Mouse (Mus musculus): ENCODE results near the gene Zfp518a.

Zfp518a gene

DNA sequence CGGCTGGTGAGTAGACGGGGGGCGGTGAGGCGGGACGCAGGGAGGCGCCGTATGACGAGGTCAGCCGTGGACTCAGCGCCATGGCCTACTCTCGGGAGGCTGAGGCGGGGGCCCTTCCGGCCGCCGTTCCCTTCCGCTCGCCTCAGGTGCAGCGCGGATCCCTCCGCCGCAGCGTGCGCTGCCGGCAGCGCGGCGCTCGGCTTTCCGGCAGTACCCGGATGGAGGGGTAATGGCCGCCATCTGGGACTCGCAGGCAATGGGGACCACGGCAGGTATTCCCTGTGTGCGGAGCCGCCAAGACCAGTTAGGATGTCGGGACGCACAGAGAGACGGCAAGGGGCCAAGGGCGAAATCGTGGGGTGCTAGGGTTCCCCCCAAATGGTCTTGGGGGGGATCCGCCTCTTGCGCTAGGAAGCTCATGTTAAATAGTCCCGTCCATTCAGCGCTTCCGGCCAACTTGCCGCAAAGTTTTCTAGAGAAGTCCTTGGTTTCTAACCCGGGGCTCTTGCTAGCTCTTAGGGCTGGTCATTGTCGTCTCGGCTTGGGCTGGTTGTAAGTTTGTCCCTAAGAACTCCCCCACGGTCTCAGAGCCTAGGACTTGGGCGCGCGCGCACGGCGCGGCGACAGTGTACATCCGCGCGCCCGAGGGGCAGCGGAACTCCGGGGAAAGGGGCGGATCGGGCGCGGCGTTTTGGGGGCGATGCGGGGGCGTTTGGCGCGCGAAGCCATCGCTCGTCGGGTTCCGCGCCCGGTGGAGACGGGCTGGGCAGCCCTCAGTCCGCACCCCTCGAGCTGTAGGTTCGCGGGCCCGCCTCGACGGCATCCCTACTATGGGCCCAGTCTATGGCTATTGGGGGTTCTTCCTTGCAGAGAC, at the start of gene Zfp518a:
Gene Zfp518a (plus strand): TSS at position 187 of the 874 bp plus-strand sequence.
- ChIA-PET CTCF (interaction anchor here in 2 of 4 experiments (1.1 to 1.2 kb wide), 3 partner anchors 21 to 122 kb away, joined by 3 to 6 read pairs (median 4); no protein-coding TSS in a partner anchor), POLR2A (interaction anchor here (0.5 to 3.6 kb wide), 40 partner anchors 8 to 381 kb away, joined by 3 to 82 read pairs (median 3); partner anchors contain the start of genes Blnk (in 1 of the 4), Entpd1 (in 1 of the 4), Sorbs1 (in 1 of the 4) and Tctn3 (in 1 of the 4))

DNA sequence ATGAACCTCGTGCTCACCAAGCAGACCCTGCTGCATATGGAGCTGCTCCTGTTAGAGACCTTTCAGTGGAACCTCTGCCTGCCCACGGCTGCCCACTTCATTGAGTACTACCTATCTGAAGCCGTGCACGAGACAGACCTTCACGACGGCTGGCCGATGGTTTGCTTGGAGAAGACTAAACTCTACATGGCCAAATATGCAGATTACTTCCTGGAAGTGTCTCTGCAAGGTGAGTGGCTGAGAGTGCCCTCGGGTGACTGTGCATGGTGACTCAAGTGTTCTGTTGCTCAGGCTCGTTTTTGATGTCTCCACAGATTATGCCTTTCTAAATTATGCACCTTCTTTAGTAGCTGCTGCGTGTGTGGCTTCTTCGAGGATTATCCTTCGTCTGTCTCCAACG, 49.8 kb upstream of the Zfp518a start:
- ChIA-PET CTCF (no interaction called here), POLR2A (interaction anchor here in 2 of 4 experiments (1.0 to 1.8 kb wide), 3 partner anchors 13 to 26 kb away, joined by 3 to 6 read pairs (median 3); no protein-coding TSS in a partner anchor)

DNA sequence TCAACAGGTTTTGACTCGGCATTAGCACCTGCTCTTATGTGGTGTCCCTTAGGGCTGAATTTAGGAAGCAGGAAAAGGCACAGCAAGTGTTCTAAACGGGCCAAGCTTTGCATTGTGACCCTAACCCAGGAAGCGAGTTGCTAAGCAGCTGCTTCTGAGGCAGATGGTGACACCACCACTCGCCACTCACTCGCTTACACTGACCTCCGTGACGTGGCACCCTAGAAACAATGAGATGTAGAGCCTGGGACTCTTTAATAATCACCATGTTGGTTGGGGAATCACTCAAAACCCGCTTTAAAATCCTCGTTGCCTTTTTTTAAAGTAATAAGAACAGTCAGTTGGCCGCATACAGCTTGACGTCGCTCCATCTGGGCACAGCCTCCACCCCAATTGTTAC, 45.1 kb upstream of the Zfp518a start:
- CTCF ChIA-PET, result interaction anchor here in 1 of 4 experiments (0.6 kb wide), 1 partner anchor 23 kb away, joined by 3 read pairs; no protein-coding TSS in a partner anchor
- POLR2A ChIA-PET, result interaction anchor here in 2 of 4 experiments (0.9 to 1.4 kb wide), 2 partner anchors 17 to 24 kb away, joined by 3 to 8 read pairs; no protein-coding TSS in a partner anchor

DNA sequence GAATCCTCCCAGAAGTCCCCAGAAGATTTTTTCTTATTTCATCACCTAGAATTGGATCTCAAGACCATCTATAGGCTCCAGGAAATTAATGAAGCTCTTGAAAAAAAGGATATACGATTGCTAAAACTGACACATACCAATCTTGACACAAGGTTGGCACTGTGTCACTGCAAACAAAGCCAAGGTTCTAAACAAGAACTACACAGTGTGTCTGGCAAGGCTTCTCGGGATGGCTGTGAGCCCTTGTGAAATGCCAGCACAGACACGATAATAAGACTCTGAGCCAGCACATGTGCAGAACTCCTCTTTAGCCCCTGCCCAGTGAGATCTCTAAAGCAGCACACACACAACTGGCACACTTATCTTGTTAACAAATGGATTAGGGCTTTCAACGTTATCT, 35.0 kb upstream of the Zfp518a start:
- POLR2A ChIA-PET, result no interaction called here
- CTCF ChIA-PET, result no interaction called here

DNA sequence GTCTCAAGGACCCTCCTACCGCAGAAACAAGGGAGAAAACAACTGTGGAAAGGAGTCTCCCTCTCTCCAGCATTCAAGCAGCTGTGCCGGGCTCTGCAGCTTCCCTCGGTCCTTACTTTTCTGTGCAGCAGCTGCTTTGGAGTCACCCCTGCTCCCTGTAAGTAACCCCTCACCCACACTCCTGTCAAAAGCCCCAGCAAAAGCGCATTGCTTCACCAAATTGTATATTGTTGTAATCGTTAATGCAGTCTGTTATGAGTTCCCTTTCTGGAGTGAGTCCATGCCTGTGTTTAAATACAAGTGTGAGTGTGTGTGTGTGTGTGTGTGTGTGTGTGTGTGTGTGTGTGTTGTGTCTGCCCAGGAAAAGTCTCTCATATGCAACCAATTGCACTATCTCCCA, 26.2 kb upstream of the Zfp518a start:
- POLR2A ChIA-PET, result interaction anchor here in 1 of 4 experiments (0.7 kb wide), 1 partner anchor 31 kb away, joined by 4 read pairs; no protein-coding TSS in a partner anchor
- CTCF ChIA-PET, result interaction anchor here in 1 of 4 experiments (0.8 kb wide), 1 partner anchor 148 kb away, joined by 3 read pairs; no protein-coding TSS in a partner anchor

DNA sequence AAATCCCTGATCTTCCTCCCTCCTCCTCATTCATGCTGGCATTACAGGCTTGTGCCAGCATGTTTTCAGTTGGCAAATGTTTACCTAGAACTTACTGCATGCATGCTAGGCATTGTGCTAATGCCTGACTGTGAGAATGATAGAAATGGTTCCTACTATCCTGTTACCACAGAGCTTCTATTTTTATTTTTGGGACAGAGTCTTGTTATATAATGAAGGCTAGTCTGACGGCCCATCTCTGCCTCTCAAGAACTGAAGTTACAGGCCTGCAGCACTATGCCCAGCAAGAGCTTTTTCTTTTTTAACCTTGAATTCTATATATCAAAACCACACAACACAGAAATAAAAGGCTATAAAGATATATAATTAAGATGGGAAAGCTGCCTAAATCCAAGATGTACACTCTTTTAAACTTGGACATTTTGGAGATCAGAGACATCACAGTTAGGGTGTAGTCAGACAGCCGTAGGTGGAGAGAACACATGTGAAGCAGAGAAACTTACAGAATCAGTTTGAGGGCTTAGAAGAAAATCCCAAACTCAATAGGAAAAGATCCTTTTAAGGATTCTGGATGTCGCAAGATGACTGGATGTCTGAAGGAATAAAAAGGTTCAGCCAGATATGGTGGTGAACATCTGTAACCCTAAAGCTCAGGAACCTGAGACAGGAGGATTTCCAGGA, 24.9 kb upstream of the Zfp518a start:
- CTCF ChIA-PET, result no interaction called here
- POLR2A ChIA-PET, result interaction anchor here in 2 of 4 experiments (0.7 to 1.1 kb wide), 3 partner anchors 25 to 116 kb away, joined by 3 read pairs; partner anchors contain the start of gene Zfp518a (in 1 of the 2)

DNA sequence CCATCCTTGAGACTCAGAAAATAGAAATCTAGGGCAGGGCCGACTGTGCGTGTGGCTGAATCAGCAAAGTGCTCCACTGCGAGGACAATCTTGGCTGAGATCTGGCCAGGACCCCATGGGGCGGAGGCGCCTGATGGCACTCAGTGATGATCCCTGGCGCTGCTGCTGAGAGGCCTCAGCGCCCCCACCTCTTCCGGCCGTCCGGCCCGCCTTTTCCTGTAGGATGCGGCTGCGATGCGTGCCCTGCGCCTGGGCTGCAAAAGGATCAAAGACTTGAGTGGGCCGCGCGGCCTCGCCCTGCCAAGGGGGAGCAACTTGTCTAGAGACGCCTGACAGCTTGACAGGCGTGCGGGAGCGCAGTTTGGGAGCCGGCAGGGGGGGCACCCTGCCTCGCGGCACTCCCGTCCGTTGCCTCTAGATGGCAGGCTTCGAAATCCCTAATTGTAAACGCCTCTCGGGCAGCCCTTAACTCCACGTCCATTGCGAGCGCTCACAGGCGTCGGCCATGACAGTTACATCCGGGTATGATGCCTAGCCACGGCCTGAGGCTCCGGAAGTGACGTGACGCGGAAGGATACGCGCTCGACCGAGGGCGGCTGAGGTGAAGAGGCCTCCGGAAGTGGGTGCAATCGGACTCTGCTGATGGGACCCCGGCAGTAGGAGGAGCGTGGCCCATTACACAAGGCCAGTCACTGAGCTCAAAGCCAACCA, 21.4 kb upstream of the Zfp518a start:
- CTCF ChIA-PET, result interaction anchor here (0.6 to 1.1 kb wide), 7 partner anchors 16 to 721 kb away, joined by 3 to 4 read pairs (median 3); partner anchors contain the start of gene Zfp518a (in 1 of the 4)
- POLR2A ChIA-PET, result interaction anchor here (0.5 to 3.7 kb wide), 23 partner anchors 9 to 285 kb away, joined by 3 to 82 read pairs (median 4); partner anchors contain the start of genes Zfp518a (in 4 of the 4) and Aldh18a1 (in 1 of the 4)

DNA sequence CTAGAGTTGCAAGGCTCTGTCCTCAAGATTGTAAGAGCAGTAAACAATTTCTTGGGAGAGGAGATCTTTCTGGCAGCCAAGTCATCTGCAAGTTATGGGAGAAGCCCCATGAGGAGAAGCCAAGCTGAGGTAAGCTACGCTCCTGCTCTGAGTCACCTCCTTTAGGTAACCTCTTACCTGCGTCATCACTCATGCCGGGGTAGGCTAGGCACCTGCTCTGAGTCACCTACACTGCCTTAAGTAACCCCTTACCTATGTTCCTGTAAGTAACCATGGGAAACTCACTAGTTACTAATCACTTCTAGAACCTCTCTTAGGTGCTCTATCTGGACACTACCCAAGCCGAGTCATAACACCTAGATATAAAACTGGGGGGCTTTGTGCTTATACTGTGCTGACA, 12.8 kb upstream of the Zfp518a start:
- ChIA-PET POLR2A (interaction anchor here in 3 of 4 experiments (1.0 to 1.3 kb wide), 5 partner anchors 8 to 13 kb away, joined by 3 to 5 read pairs (median 4); partner anchors contain the start of gene Zfp518a (in 2 of the 3)), CTCF (interaction anchor here in 2 of 4 experiments (1.1 kb wide), 2 partner anchors 134 to 135 kb away, joined by 3 to 4 read pairs; no protein-coding TSS in a partner anchor)

DNA sequence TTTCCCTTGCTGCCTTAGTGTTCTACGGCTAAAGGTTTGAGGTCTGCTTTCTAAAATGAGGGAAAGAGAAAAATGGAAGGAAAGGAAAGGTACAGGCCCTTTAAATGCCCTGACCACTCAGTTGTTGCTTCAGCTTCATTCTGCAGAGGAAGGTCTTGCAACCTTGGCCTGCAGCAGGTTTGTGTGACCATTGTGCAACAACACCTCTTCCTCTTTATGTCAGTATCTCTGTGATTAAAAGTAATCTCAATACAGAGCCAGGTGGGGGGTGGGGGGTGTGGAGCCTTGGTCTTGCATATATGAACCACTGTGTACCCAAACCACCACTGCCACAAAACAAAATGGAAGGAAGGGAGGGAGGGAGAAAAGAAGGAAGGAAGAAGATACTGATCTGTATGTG, 5.6 kb upstream of the Zfp518a start:
- POLR2A ChIA-PET, result interaction anchor here in 1 of 4 experiments (1.2 kb wide), 1 partner anchor 15 kb away, joined by 3 read pairs; no protein-coding TSS in a partner anchor
- CTCF ChIA-PET, result interaction anchor here in 2 of 4 experiments (0.7 kb wide), 2 partner anchors 16 to 639 kb away, joined by 3 to 4 read pairs; no protein-coding TSS in a partner anchor

DNA sequence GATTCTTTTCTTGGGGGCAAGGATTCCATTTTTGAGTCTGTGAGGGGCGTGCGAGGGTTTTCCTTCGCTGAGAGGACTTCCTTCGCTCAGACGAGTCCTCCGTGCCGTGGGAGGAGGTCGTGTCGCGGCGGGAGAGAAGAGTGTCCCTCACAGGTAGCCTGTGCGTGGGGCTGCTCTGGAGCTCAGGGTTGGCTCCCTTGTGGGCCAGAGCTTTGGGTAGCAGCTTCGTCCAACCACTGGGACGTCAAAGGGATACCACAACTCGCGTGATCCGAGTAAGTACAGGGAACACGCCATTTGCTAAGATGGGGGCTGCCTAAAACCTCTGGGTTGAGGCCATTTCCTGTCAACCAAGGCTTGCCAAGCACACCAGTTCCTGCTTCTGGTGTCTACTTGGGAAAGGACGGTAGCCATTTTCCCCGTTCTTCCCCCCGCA, 416 bp upstream of the Zfp518a start:
- CTCF ChIA-PET, result interaction anchor here in 2 of 4 experiments (0.6 to 1.2 kb wide), 4 partner anchors 21 to 145 kb away, joined by 3 to 6 read pairs (median 4); no protein-coding TSS in a partner anchor

DNA sequence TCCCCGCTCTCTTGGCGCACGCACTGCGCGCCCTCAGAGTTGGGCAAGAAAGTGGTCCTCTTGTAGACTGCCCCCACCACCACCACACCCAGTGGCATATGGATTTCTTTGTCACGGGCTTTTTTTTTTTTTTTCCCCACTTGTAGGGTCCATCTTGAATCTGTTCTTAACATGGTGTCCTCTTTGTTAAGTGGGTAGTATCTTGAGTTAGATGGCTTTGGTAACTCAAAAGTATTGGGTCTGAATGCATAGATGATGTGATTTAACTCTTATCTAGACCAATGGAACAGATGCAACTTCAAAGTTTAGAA, 843 bp downstream of the Zfp518a start:
- CTCF ChIA-PET, result interaction anchor here in 1 of 4 experiments (1.1 kb wide), 1 partner anchor 22 kb away, joined by 4 read pairs; no protein-coding TSS in a partner anchor
- POLR2A ChIA-PET, result interaction anchor here (0.6 to 3.6 kb wide), 30 partner anchors 9 to 382 kb away, joined by 3 to 82 read pairs (median 4); partner anchors contain the start of genes Ccnj (in 1 of the 4) and Sorbs1 (in 1 of the 4)

More for the DNA sequence above, 416 bp upstream of the Zfp518a start:
- POLR2A ChIA-PET, result interaction anchor here (0.5 to 3.6 kb wide), 33 partner anchors 7 to 282 kb away, joined by 3 to 82 read pairs (median 3); partner anchors contain the start of genes Blnk (in 1 of the 4), Entpd1 (in 1 of the 4) and Tctn3 (in 1 of the 4)

DNA sequence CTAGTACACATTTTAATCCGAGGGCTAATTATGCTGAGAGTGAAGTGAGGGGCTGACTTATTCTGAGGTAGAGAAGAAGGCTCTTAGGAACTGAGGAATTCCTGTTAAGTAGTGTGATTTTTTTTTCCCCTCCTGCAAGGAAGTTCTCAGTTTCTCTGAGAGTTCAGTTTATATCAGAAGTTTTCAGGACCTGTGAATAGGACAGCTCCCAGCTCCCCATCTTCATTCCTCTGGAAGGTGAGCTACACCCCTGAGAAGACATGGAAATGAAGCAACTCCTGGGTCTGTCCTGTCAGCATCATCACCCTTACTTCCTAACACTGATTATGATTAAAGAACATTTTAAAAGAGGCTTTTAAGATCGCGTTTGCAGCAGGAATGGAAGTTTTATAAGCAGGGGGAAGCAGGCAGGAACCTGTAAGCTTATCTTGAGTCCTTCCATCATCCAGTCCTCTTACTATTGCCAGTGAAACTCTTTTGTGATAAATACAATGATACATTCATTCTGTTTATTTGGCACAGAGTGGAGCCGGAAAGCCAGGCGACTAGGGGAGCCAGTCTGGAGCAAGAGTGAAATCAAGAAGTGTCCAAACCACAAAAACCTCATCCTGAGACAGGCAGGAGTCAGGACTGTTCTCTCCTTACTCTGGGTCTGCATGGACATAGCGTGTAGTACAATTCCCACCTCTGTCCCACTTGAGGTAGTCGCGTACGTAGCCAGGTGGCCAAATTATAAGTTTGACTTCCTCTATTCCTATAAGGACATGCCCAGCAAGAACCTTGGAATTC, 37.3 kb downstream of the Zfp518a start:
- POLR2A ChIA-PET, result interaction anchor here in 2 of 4 experiments (0.6 to 1.7 kb wide), 2 partner anchors 27 to 386 kb away, joined by 3 to 5 read pairs; no protein-coding TSS in a partner anchor
- CTCF ChIA-PET, result interaction anchor here in 2 of 4 experiments (0.6 to 1.5 kb wide), 4 partner anchors 31 to 506 kb away, joined by 3 to 5 read pairs (median 3); no protein-coding TSS in a partner anchor

DNA sequence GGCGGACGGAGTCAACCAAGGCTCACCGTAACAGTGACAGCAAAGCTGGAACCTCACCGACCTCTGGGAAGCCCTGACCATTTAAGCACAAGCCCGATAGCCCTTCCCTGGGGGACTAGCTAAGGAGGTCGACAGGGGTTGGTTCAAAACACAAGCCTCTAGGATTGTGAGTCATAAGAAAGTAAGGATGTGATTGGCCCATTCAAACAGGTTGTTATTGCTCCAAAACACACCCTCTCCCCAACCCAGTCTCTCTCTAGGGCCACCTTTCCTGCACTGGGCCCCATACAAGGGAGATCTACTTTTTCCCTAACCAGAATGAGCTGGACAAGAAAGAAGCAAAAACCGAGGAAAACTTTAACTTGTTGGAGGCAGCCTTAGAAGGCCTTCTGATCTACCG, 40.9 kb downstream of the Zfp518a start:
- ChIA-PET POLR2A (interaction anchor here in 3 of 4 experiments (0.6 to 3.8 kb wide), 33 partner anchors 8 to 373 kb away, joined by 3 to 20 read pairs (median 4); partner anchors contain the start of genes Zfp518a (in 3 of the 3), Blnk (in 1 of the 3) and Ccnj (in 1 of the 3)), CTCF (interaction anchor here in 3 of 4 experiments (0.9 to 1.2 kb wide), 6 partner anchors 62 to 181 kb away, joined by 3 read pairs; no protein-coding TSS in a partner anchor)

DNA sequence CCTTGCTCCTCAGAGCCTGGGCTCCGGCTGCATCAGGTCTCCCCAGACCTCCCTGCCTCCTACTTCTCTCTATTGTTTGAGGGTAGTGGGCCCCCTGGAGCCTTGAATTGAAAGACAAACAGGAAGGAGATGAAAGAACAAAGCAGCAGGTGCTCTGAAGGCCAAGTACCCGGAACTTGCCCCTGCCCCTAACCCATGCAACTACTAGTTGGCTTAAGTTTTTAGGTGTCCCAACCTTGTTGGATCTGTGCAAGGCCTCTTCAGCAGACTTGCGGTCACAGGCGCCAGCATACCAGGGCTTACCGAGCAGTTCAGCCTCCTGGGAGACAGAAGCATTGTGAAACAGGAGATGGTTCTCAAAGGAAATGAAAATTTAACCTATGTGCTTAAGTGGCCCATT, 41.5 kb downstream of the Zfp518a start:
- POLR2A ChIA-PET, result interaction anchor here in 3 of 4 experiments (0.7 to 3.8 kb wide), 25 partner anchors 9 to 382 kb away, joined by 3 to 20 read pairs (median 4); partner anchors contain the start of genes Zfp518a (in 3 of the 3) and Ccnj (in 1 of the 3)
- CTCF ChIA-PET, result interaction anchor here (0.6 to 1.4 kb wide), 4 partner anchors 16 to 80 kb away, joined by 3 to 11 read pairs (median 3); no protein-coding TSS in a partner anchor

DNA sequence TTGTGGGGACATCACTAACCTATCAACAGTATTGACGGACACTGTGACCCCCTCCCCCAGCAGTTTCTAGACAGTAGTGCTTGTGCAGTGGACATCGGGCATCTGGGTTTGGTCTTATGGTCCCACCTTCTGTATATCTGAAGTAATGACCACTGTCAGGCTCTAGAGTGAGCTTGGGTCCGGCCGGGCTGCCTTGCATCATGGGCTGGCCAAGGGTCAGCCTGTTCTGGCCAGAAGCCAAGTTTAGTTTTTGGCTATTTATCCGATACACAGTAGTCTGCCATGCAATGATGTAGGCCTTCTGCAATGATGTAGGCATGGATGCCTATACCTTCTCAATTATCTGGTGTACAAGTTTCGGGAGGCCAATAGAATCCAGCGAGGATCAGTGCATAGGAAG, 49.0 kb downstream of the Zfp518a start:
- ChIA-PET POLR2A (interaction anchor here in 2 of 4 experiments (1.1 to 1.6 kb wide), 4 partner anchors 9 to 73 kb away, joined by 3 to 6 read pairs (median 3); no protein-coding TSS in a partner anchor), CTCF (no interaction called here)

DNA sequence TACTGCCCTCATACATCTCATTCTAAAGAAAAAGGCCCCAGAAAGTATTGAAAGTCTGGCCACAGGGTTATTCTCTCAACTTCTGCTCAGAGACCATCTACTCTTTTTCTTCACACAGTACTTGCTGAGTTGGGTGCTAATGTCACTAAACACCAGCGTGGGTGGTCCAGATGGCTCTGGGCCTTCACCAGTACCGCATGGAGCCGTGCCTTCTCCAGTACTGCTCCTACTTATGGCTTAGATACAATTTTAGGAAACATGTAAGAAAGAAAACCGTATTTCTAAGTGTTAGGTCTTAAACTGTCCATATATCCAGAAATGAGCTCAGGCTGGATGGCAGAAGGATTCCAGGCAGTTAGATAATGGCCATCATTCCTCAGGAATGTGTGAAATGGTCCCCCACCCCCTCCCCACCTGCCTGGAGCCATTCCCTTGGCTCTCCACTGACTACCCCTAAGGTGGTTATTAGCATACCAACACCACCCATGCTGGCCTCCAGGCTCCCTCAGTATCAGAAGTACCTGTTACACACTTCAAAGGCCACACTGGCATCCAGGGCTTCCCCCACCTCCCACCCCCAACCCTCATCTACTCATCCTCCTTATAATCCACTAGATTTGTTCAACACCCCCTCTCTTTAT, 52.6 kb downstream of the Zfp518a start:
- POLR2A ChIA-PET, result interaction anchor here in 2 of 4 experiments (1.0 to 2.2 kb wide), 3 partner anchors 12 to 52 kb away, joined by 3 to 6 read pairs (median 3); partner anchors contain the start of gene Zfp518a (in 1 of the 2)
- CTCF ChIA-PET, result interaction anchor here in 1 of 4 experiments (1.1 kb wide), 1 partner anchor 69 kb away, joined by 3 read pairs; no protein-coding TSS in a partner anchor

Data from embryonic stem cell, embryonic (primary cell).